Mouse (Mus musculus) liver, postnatal 0 days (tissue): ENCODE data around the gene Slc24a3.

Experiments
- CTCF ChIP-seq: sonication (generic); IDR thresholded peaks from 2 replicates; pipeline ENCODE4 v1.5.1; 2016; ENCODE audit warnings: antibody characterized with exemption, low read depth
- EP300 ChIP-seq: IDR thresholded peaks from 2 replicates; pipeline ENCODE4 v1.6.1; 2016; ENCODE audit warnings: antibody characterized with exemption, low read depth, mild to moderate bottlenecking

- TF ChIP-seq CTCF (no peak), EP300 (no peak)
Observed at GRCm38 (mm10) chr2:145342956-145343355, 175.4 kb downstream of the Slc24a3 start.
